Mouse (Mus musculus): ENCODE data around the gene Gm49358. TPM values are rescaled to one million over a fixed set of nuclear protein-coding genes. Genes with fewer than 3 reads are reported as not detected.

The Gm49358 gene
- polyA plus RNA-seq, 1 experiment, result not detected

DNA sequence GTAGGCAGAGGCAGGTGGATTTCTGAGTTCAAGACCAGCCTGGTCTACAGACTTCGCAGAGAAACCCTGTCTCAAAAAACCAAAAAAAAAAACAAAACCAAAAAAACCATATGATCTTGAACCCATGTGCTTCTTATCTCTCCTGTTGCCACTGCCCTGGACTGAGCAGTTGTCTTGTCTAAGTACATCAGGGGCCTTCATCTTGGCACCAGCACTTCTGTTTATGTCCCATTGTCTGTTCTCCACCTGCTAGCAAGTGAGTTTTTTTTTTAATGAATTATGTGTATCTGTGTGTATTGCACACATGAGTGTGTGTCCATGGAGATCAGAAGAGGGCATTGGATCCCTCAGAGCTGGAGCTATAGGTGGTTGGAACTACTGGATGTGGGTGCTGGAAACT, 43.6 kb downstream of the Gm49358 start:
- Histone ChIP-seq H3K27ac (ENCODE audit: insufficient read depth, low read length) (no peak overlapping the region), H3K27me3 (ENCODE audit: control insufficient read depth, insufficient read depth, low read length) (no peaks in the 10 kb centered on the region), H3K4me1 (ENCODE audit: control insufficient read depth, insufficient read depth, low read length) (peaks cover 16% of the 10 kb centered on the region), H3K4me3 (replicated peaks; ENCODE audit: insufficient read depth, low read depth, low read length) (no peak overlapping the region)
- no peak for DNase-seq
- 96% methylated on average over 1 of the region's 1 CpGs for whole genome bisulfite sequencing
- no peak for TF ChIP-seq POLR2A (IDR thresholded peaks at IDR 0.05; ENCODE audit: borderline replicate concordance, insufficient read depth, low read length)
- no peak for TF ChIP-seq CTCF (IDR thresholded peaks at IDR 0.05; ENCODE audit: borderline replicate concordance, insufficient read depth, low read depth, low read length)

GRCm38 (mm10) chr10:86808013-86808758, 44.4 kb downstream of the Gm49358 start:
- Histone ChIP-seq H3K27ac (ENCODE audit: insufficient read depth, low read length) (no peak overlapping the region), H3K27me3 (ENCODE audit: control insufficient read depth, insufficient read depth, low read length) (no peaks in the 10 kb centered on the region), H3K4me1 (ENCODE audit: control insufficient read depth, insufficient read depth, low read length) (peaks cover 17% of the 10 kb centered on the region), H3K4me3 (replicated peaks; ENCODE audit: insufficient read depth, low read depth, low read length) (no peak overlapping the region)
- DNase-seq, result no peak
- WGBS, result 63% methylated on average over 15 of the region's 15 CpGs
- TF ChIP-seq CTCF (IDR thresholded peaks at IDR 0.05; ENCODE audit: borderline replicate concordance, insufficient read depth, low read depth, low read length) (no peak), POLR2A (IDR thresholded peaks at IDR 0.05; ENCODE audit: borderline replicate concordance, insufficient read depth, low read length) (no peak)

DNA sequence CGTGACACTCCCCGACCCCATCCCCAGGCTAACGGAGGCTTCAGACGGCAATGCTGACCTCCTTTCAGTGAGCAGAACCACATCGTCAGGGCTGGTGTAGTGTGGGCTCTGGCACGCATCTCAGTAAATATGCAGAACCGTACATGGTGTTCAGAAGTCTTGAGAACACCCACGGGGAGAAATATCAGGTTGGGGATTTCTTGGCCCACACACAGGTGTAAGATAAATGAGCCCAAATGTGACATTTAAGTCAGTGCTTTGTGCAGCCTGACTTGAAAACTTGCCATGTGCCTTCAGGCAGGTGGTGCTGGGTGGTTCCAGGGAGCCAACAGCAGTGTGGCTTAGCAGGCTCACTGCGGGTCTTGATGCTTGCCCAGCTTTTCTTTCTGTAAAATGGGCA, 46.2 kb downstream of the Gm49358 start:
- 17% methylated on average over 9 of the region's 9 CpGs for WGBS
- no peaks in the 10 kb centered on the region for H3K27me3 ChIP-seq (ENCODE audit: control insufficient read depth, insufficient read depth, low read length)
- peak; percentile 40 to 64 for DNase-seq
- no peak overlapping the region for H3K4me3 ChIP-seq (replicated peaks; ENCODE audit: insufficient read depth, low read depth, low read length)
- H3K27ac ChIP-seq (ENCODE audit: insufficient read depth, low read length), result no peak overlapping the region; the same call in 1 of the 2 replicates
- TF ChIP-seq POLR2A (IDR thresholded peaks at IDR 0.05; ENCODE audit: borderline replicate concordance, insufficient read depth, low read length) (no peak), CTCF (IDR thresholded peaks at IDR 0.05; ENCODE audit: borderline replicate concordance, insufficient read depth, low read depth, low read length) (no peak)
- H3K4me1 ChIP-seq (ENCODE audit: control insufficient read depth, insufficient read depth, low read length), result peaks cover 20% of the 10 kb centered on the region

DNA sequence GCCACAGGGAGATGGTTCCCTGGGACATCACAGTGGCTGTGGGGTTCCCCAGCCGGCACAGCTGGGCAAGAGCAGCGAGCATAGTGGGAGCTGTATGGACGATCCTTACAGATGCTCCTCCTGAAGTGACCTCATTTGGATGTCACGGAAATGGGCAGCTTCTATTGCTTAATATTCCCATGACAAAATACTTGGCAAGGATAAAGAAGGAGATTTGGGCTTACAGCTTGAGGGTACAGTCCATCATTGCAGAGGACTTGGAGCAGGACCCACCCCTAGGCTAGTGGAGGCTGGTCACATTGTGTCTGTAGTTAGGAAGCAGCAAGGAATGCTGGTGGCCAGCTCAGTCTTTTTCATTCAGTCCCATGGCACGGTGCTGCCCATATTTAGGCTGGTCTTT, 46.8 kb downstream of the Gm49358 start:
- Histone ChIP-seq H3K4me3 (replicated peaks; ENCODE audit: insufficient read depth, low read depth, low read length) (no peak overlapping the region), H3K27ac (ENCODE audit: insufficient read depth, low read length) (no peak overlapping the region), H3K27me3 (ENCODE audit: control insufficient read depth, insufficient read depth, low read length) (no peaks in the 10 kb centered on the region), H3K4me1 (ENCODE audit: control insufficient read depth, insufficient read depth, low read length) (peaks cover 20% of the 10 kb centered on the region)
- TF ChIP-seq CTCF (IDR thresholded peaks at IDR 0.05; ENCODE audit: borderline replicate concordance, insufficient read depth, low read depth, low read length), result no peak
- no peak for TF ChIP-seq POLR2A (IDR thresholded peaks at IDR 0.05; ENCODE audit: borderline replicate concordance, insufficient read depth, low read length)
- no peak for DNase-seq
- 86% methylated on average over 5 of the region's 5 CpGs for WGBS

- Histone ChIP-seq H3K4me1 (ENCODE audit: control insufficient read depth, insufficient read depth, low read length) (peaks cover 18% of the 10 kb centered on the region), H3K27ac (ENCODE audit: insufficient read depth, low read length) (no peak overlapping the region), H3K27me3 (ENCODE audit: control insufficient read depth, insufficient read depth, low read length) (no peaks in the 10 kb centered on the region), H3K4me3 (replicated peaks; ENCODE audit: insufficient read depth, low read depth, low read length) (no peak overlapping the region)
- TF ChIP-seq CTCF (IDR thresholded peaks at IDR 0.05; ENCODE audit: borderline replicate concordance, insufficient read depth, low read depth, low read length), result no peak
- TF ChIP-seq POLR2A (IDR thresholded peaks at IDR 0.05; ENCODE audit: borderline replicate concordance, insufficient read depth, low read length), result no peak
- 85% methylated on average over 19 of the region's 19 CpGs for WGBS
- no peak for DNase-seq
Observed at GRCm38 (mm10) chr10:86814292-86815131, 50.7 kb downstream of the Gm49358 start.

DNA sequence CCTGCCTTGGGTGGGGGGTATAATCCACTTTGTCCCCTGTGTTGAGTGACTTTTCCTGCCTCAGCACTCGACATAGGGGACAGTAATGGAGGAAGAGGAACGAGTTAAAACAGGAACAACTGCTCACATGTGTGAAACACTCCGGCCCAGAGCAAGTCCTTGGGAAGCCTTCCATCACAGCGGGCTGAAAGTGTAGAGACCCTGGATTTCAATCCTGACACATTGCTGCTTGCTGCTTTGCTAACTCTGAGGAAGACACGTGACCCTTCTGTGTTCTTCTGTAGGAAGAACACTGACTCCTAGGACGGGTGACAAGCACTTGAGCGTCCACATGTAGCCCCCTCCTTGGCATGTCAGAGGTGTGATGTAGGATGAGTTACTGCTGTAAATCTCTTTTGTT, 51.4 kb downstream of the Gm49358 start:
- H3K27me3 ChIP-seq (ENCODE audit: control insufficient read depth, insufficient read depth, low read length), result no peaks in the 10 kb centered on the region

GRCm38 (mm10) chr10:86819649-86820165, 55.9 kb downstream of the Gm49358 start:
- WGBS, result 41% methylated on average over 8 of the region's 8 CpGs
- H3K4me3 ChIP-seq (replicated peaks; ENCODE audit: insufficient read depth, low read depth, low read length), result no peak overlapping the region
- H3K4me1 ChIP-seq (ENCODE audit: control insufficient read depth, insufficient read depth, low read length), result no peaks in the 10 kb centered on the region; the same call in 1 of the 2 replicates
- TF ChIP-seq POLR2A (IDR thresholded peaks at IDR 0.05; ENCODE audit: borderline replicate concordance, insufficient read depth, low read length) (no peak), CTCF (IDR thresholded peaks at IDR 0.05; ENCODE audit: borderline replicate concordance, insufficient read depth, low read depth, low read length) (no peak)
- no peaks in the 10 kb centered on the region for H3K27me3 ChIP-seq (ENCODE audit: control insufficient read depth, insufficient read depth, low read length)
- peak in 1 of 2 experiments; percentile 26 for DNase-seq
- no peak overlapping the region for H3K27ac ChIP-seq (ENCODE audit: insufficient read depth, low read length)

More for the DNA sequence above, 51.4 kb downstream of the Gm49358 start:
- 89% methylated on average over 7 of the region's 7 CpGs for WGBS
- DNase-seq, result no peak
- peaks cover 12% of the 10 kb centered on the region for H3K4me1 ChIP-seq (ENCODE audit: control insufficient read depth, insufficient read depth, low read length)
- no peak for TF ChIP-seq CTCF (IDR thresholded peaks at IDR 0.05; ENCODE audit: borderline replicate concordance, insufficient read depth, low read depth, low read length)
- TF ChIP-seq POLR2A (IDR thresholded peaks at IDR 0.05; ENCODE audit: borderline replicate concordance, insufficient read depth, low read length), result no peak
- no peak overlapping the region for H3K4me3 ChIP-seq (replicated peaks; ENCODE audit: insufficient read depth, low read depth, low read length)
- H3K27ac ChIP-seq (ENCODE audit: insufficient read depth, low read length), result no peak overlapping the region
